In the genomic region with DNA sequence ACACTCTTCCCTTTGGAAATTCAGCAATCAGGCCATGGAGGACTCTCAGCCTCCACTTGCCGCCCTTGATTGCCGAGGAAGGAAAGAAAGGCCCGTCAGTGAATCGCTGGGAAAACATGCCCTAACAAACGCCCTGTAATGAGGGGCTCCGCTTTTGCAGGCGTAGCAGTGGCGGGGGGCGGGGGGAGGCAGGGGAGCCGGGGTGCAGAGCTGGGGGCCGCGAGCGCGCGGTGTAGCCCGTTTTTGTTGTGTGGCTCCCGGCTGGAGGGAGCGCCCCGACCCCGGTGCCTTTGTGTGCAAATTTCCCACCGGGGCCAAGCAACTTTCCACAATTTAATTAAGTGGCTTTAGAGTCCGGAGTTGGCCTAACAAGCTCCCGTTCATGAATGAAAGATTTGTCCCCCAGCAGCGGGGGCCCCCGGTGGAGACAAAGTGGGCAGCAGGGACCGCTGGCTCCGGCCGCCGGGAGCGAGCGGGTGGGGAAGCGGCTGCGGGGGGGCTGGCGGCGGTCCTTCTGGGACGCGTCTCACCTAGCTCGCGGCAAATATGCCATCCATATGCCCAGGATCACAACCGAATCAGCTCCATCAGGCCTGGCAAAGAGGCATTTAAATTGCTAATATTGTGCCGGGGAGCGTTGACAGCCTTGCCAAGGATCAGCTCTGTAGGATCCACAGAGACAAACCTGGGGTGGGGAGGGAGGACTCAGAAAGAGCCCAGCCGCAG, we compare ENCODE assay signal across 8 mouse cellular contexts.
A peak's percentile ranks its signal among the peaks of the same experiment; 100 is the strongest.
DNase-seq lines count a peak whose midpoint lies in the region; ATAC-seq and TF ChIP-seq lines count a peak whose summit lies in the region.

No protein-coding gene starts in this region.

- H3K27ac ChIP-seq in forebrain, embryonic 10.5 days, result peak overlapping the region; percentile 91
- H3K27ac ChIP-seq in hindbrain, postnatal 0 days, result peak overlapping the region; percentile 61
- peak overlapping the region; percentile 79 for H3K27ac ChIP-seq in midbrain, embryonic 16.5 days (ENCODE audit: low read length)

- H3K27me3 ChIP-seq in forebrain, embryonic 10.5 days (ENCODE audit: poor library complexity, severe bottlenecking), result peaks cover 94% of the 10 kb centered on the region
- 0 out of 2 replicates have a peak, but pooled peaks cover 3% of the 10 kb centered on the region for H3K27me3 ChIP-seq in hindbrain, postnatal 0 days (ENCODE audit: insufficient read depth, low read length)
- H3K27me3 ChIP-seq in midbrain, embryonic 16.5 days (ENCODE audit: control insufficient read depth, insufficient read depth, low read depth, low read length), result no peaks in the 10 kb centered on the region

- 0 out of 2 replicates have a peak, but pooled peaks have one; percentile 49 for ATAC-seq in hindbrain, postnatal 0 days
- peak; percentile 70 for ATAC-seq in midbrain, embryonic 16.5 days

- peaks cover 34% of the 10 kb centered on the region for H3K4me1 ChIP-seq in forebrain, embryonic 10.5 days
- peaks cover 7% of the 10 kb centered on the region; the same call in 1 of the 2 replicates for H3K4me1 ChIP-seq in hindbrain, postnatal 0 days (ENCODE audit: insufficient read depth, low read length)
- H3K4me1 ChIP-seq in midbrain, embryonic 16.5 days (ENCODE audit: control insufficient read depth, insufficient read depth, low read length), result peaks cover 19% of the 10 kb centered on the region

- intact Hi-C loops in left cerebral cortex, postnatal 4 days (cut with DNase I), result no loop called here
- intact Hi-C loops in left cerebral cortex, postnatal 14 days (cut with DNase I), result no loop called here

- H3K4me2 ChIP-seq in hindbrain, postnatal 0 days (ENCODE audit: low read depth, low read length), result peak overlapping the region; percentile 56
- H3K4me2 ChIP-seq in midbrain, embryonic 16.5 days (ENCODE audit: low read length), result peak overlapping the region; percentile 75

- WGBS in forebrain, embryonic 10.5 days, result under 1% methylated on average over 43 of the region's 43 CpGs
- under 1% methylated on average over 43 of the region's 43 CpGs for WGBS in hindbrain, postnatal 0 days
- under 1% methylated on average over 43 of the region's 43 CpGs for WGBS in midbrain, embryonic 16.5 days

- peak overlapping the region; percentile 28 for H3K9ac ChIP-seq in hindbrain, postnatal 0 days (replicated peaks; ENCODE audit: low read length)
- H3K9ac ChIP-seq in midbrain, embryonic 16.5 days (ENCODE audit: low read depth, low read length), result peak overlapping the region; percentile 51

- TF ChIP-seq CTCF in hindbrain, postnatal 0 days (IDR thresholded peaks at IDR 0.05; ENCODE audit: low read depth), result no peak

- DNase-seq in left cerebral cortex, postnatal 4 days, result peak; percentile 48
- DNase-seq in left cerebral cortex, postnatal 14 days (ENCODE audit: low spot score in 2 of 2), result no peak
- DNase-seq in forebrain, embryonic 10.5 days (ENCODE audit: extremely low spot score, low spot score), result peak; percentile 78
- peak; percentile 50 for DNase-seq in hindbrain, postnatal 0 days (ENCODE audit: low spot score)
- DNase-seq in frontal cortex, adult 2 months (ENCODE audit: extremely low spot score in 1 of 2, low spot score in 1 of 2), result no peak
- no peak for DNase-seq in cerebellum, adult 8-10 months
- no peak for DNase-seq in c-Kit-positive CD71-positive TER-119-positive erythroid progenitor cells, embryonic 14.5 days (ENCODE audit: low spot score)

- peak overlapping the region; percentile 58 for H3K4me3 ChIP-seq in forebrain, embryonic 10.5 days
- H3K4me3 ChIP-seq in hindbrain, postnatal 0 days (ENCODE audit: low read length), result peak overlapping the region; percentile 31
- peak overlapping the region; percentile 33 for H3K4me3 ChIP-seq in midbrain, embryonic 16.5 days (ENCODE audit: low read depth, low read length)

- H3K36me3 ChIP-seq in forebrain, embryonic 10.5 days (replicated peaks), result no peaks in the 10 kb centered on the region
- H3K36me3 ChIP-seq in hindbrain, postnatal 0 days (ENCODE audit: insufficient read depth, low read length), result no peaks in the 10 kb centered on the region
- H3K36me3 ChIP-seq in midbrain, embryonic 16.5 days (ENCODE audit: control insufficient read depth, insufficient read depth, low read length), result no peaks in the 10 kb centered on the region

- no peaks in the 10 kb centered on the region for H3K9me3 ChIP-seq in forebrain, embryonic 10.5 days
- H3K9me3 ChIP-seq in hindbrain, postnatal 0 days (ENCODE audit: low read length), result no peaks in the 10 kb centered on the region
- H3K9me3 ChIP-seq in midbrain, embryonic 16.5 days (replicated peaks; ENCODE audit: control insufficient read depth, low read length, poor library complexity, severe bottlenecking), result no peaks in the 10 kb centered on the region

Comparison
In these comparisons a context has a peak if more than half of its experiments do, and no peak if none do; other contexts are left out.
1. DNase-seq: peak in left cerebral cortex, postnatal 4 days (single experiment), forebrain, embryonic 10.5 days (single experiment) and hindbrain, postnatal 0 days (single experiment); none in left cerebral cortex, postnatal 14 days (0 of 2), frontal cortex, adult 2 months (0 of 2), cerebellum, adult 8-10 months (single experiment) and c-Kit-positive CD71-positive TER-119-positive erythroid progenitor cells, embryonic 14.5 days (single experiment).
2. Peak in every context shown above with its lines, with median percentiles within 50 percentile points of each other: H3K27ac ChIP-seq and H3K4me3 ChIP-seq.